Mouse (Mus musculus) midbrain, embryonic 13.5 days (tissue): ENCODE results near the gene Siae. TPM values are rescaled to one million over a fixed set of nuclear protein-coding genes. Genes with fewer than 3 reads are reported as not detected.
A peak's percentile ranks its signal among the peaks of the same experiment; 100 is the strongest.

Source experiments
- ATAC-seq: fragments of 200-750 bp; cut with Nextera tagmentation; 2 replicates; pipeline ENCODE4 v1.8.0; 2017; ENCODE audit warnings: mild to moderate bottlenecking, moderate TSS enrichment, moderate library complexity
- H3K27ac ChIP-seq: fragments of 300-500 bp; sonication (generic); 2 replicates; pipeline ENCODE4 v1.5.1; 2015; ENCODE audit warnings: inconsistent platforms, mild to moderate bottlenecking, moderate library complexity
- H3K27me3 ChIP-seq: fragments of 300-500 bp; sonication (generic); 2 replicates; pipeline ENCODE4 v1.6.1; 2015; ENCODE audit warnings: mild to moderate bottlenecking, inconsistent platforms
- H3K36me3 ChIP-seq: fragments of 300-500 bp; sonication (generic); 2 replicates; pipeline ENCODE4 v1.6.1; 2015; ENCODE audit warnings: mild to moderate bottlenecking, inconsistent platforms
- H3K4me1 ChIP-seq: fragments of 300-500 bp; sonication (generic); replicated peaks from 2 replicates; pipeline ENCODE4 v1.6.1; 2015; ENCODE audit warnings: inconsistent platforms
- H3K4me2 ChIP-seq: fragments of 300-500 bp; sonication (generic); replicated peaks from 2 replicates; pipeline ENCODE4 v1.6.1; 2015; ENCODE audit warnings: moderate library complexity, mild to moderate bottlenecking, inconsistent platforms
- H3K4me3 ChIP-seq: fragments of 300-500 bp; sonication (generic); replicated peaks from 2 replicates; pipeline ENCODE4 v1.5.1; 2015; ENCODE audit warnings: mild to moderate bottlenecking, inconsistent platforms
- H3K9ac ChIP-seq: fragments of 300-500 bp; sonication (generic); replicated peaks from 2 replicates; pipeline ENCODE4 v1.6.1; 2015; ENCODE audit warnings: mild to moderate bottlenecking, inconsistent platforms
- H3K9me3 ChIP-seq: fragments of 300-500 bp; sonication (generic); 2 replicates; pipeline ENCODE4 v1.6.1; 2016; ENCODE audit warnings: mild to moderate bottlenecking, inconsistent platforms
- WGBS: fragments of 180-500 bp; shearing (Covaris S2); methylation state at CpG from one replicate; pipeline ENCODE4 v1.1.7; 2015; 5-methylcytosine and 5-hydroxymethylcytosine counted together
- polyA plus RNA-seq: library from polyadenylated mRNA; unstranded; fragments of >200 nt; fragmentation: Nextera tagmentation; extraction: Ambion mirVana; gene quantifications from 2 replicates; pipeline ENCODE4 v1.2.1, GENCODE M21; 2015

Siae gene
- polyA plus RNA-seq, 1 experiment from 2014 or later = 9.2 TPM

- peak overlapping the region; percentile 21; the same call in 1 of the 2 replicates for H3K4me2 ChIP-seq
- H3K9ac ChIP-seq = no peak overlapping the region; the same call in 1 of the 2 replicates
- H3K4me1 ChIP-seq = peaks cover 36% of the 10 kb centered on the region
- H3K27ac ChIP-seq = no peak overlapping the region
- WGBS = 19% methylated on average over 9 of the region's 9 CpGs
- H3K27me3 ChIP-seq = peaks cover 81% of the 10 kb centered on the region
- H3K4me3 ChIP-seq = 0 out of 2 replicates have a peak overlapping the region, but pooled peaks have one; percentile 6
- no peak for ATAC-seq
- H3K9me3 ChIP-seq = no peaks in the 10 kb centered on the region
- peaks cover 15% of the 10 kb centered on the region for H3K36me3 ChIP-seq
Observed at GRCm38 (mm10) chr9:37528225-37528970, 27.1 kb upstream of the Siae start.

- Histone ChIP-seq H3K4me1 (peaks cover 36% of the 10 kb centered on the region), H3K27me3 (peaks cover 79% of the 10 kb centered on the region), H3K4me2 (peak overlapping the region; percentile 65), H3K27ac (0 out of 2 replicates have a peak overlapping the region, but pooled peaks have one; percentile 11), H3K36me3 (peaks cover 4% of the 10 kb centered on the region), H3K4me3 (peak overlapping the region; percentile 38), H3K9me3 (no peaks in the 10 kb centered on the region), H3K9ac (peak overlapping the region; percentile 55)
- ATAC-seq = peak; percentile 65
- 1% methylated on average over 32 of the region's 32 CpGs for WGBS
Observed at GRCm38 (mm10) chr9:37530031-37530887, 25.2 kb upstream of the Siae start.

- 1% methylated on average over 31 of the region's 31 CpGs for WGBS
- no peaks in the 10 kb centered on the region for H3K9me3 ChIP-seq
- H3K27me3 ChIP-seq = peaks cover 71% of the 10 kb centered on the region
- H3K36me3 ChIP-seq = no peaks in the 10 kb centered on the region
- 0 out of 2 replicates have a peak overlapping the region, but pooled peaks have one; percentile 11 for H3K27ac ChIP-seq
- H3K9ac ChIP-seq = peak overlapping the region; percentile 48
- peak overlapping the region; percentile 38 for H3K4me3 ChIP-seq
- peak overlapping the region; percentile 65 for H3K4me2 ChIP-seq
- ATAC-seq = peak; percentile 61
- peaks cover 36% of the 10 kb centered on the region for H3K4me1 ChIP-seq
Observed at GRCm38 (mm10) chr9:37530888-37531705, 24.4 kb upstream of the Siae start.

- Histone ChIP-seq H3K27me3 (peaks cover 32% of the 10 kb centered on the region), H3K9me3 (no peaks in the 10 kb centered on the region), H3K9ac (no peak overlapping the region), H3K4me2 (no peak overlapping the region), H3K4me1 (no peaks in the 10 kb centered on the region), H3K36me3 (no peaks in the 10 kb centered on the region), H3K4me3 (no peak overlapping the region), H3K27ac (no peak overlapping the region)
- WGBS = 86% methylated on average over 4 of the region's 4 CpGs
- no peak for ATAC-seq
Observed at GRCm38 (mm10) chr9:37536851-37537250, 18.6 kb upstream of the Siae start.

- peaks cover 31% of the 10 kb centered on the region for H3K27me3 ChIP-seq
- 76% methylated on average over 5 of the region's 5 CpGs for WGBS
- no peaks in the 10 kb centered on the region for H3K9me3 ChIP-seq
- H3K4me3 ChIP-seq = no peak overlapping the region
- H3K4me2 ChIP-seq = no peak overlapping the region
- no peak for ATAC-seq
- H3K27ac ChIP-seq = no peak overlapping the region
- H3K36me3 ChIP-seq = no peaks in the 10 kb centered on the region
- H3K9ac ChIP-seq = no peak overlapping the region
- H3K4me1 ChIP-seq = no peaks in the 10 kb centered on the region
Observed at GRCm38 (mm10) chr9:37537658-37538250, 17.7 kb upstream of the Siae start.

- H3K9ac ChIP-seq = 0 out of 2 replicates have a peak within 1 kb of the TSS, but pooled peaks have one; percentile 16
- no peak within 1 kb of the TSS for H3K4me3 ChIP-seq
- H3K36me3 ChIP-seq = no peaks in the 10 kb centered on the region
- 47% methylated on average over 23 of the region's 23 CpGs for WGBS
- no peak within 1 kb of the TSS for H3K27ac ChIP-seq
- peak; percentile 59; the same call in 1 of the 2 replicates for ATAC-seq
- no peaks in the 10 kb centered on the region for H3K9me3 ChIP-seq
- H3K27me3 ChIP-seq = peaks cover 40% of the 10 kb centered on the region
- H3K4me2 ChIP-seq = no peak within 1 kb of the TSS
- H3K4me1 ChIP-seq = peaks cover 5% of the 10 kb centered on the region
Observed at GRCm38 (mm10) chr9:37539170-37540025, 16.1 kb upstream of the Siae start, which contains the start of gene Vsig2. Gene Vsig2, plus strand, starts transcription at chr9:37539255.

- H3K9me3 ChIP-seq = no peaks in the 10 kb centered on the region
- 93% methylated on average over 4 of the region's 4 CpGs for WGBS
- peaks cover 47% of the 10 kb centered on the region for H3K27me3 ChIP-seq
- ATAC-seq = no peak
- no peak overlapping the region for H3K4me2 ChIP-seq
- no peaks in the 10 kb centered on the region for H3K36me3 ChIP-seq
- H3K4me1 ChIP-seq = peaks cover 14% of the 10 kb centered on the region
- H3K27ac ChIP-seq = no peak overlapping the region
- H3K9ac ChIP-seq = no peak overlapping the region
- no peak overlapping the region for H3K4me3 ChIP-seq
Observed at GRCm38 (mm10) chr9:37540226-37540625, 15.3 kb upstream of the Siae start.

GRCm38 (mm10) chr9:37540701-37541575 is 14.6 kb upstream of the Siae start:
- ATAC-seq = no peak
- 86% methylated on average over 6 of the region's 6 CpGs for WGBS
- H3K36me3 ChIP-seq = no peaks in the 10 kb centered on the region
- no peak overlapping the region for H3K9ac ChIP-seq
- peaks cover 55% of the 10 kb centered on the region for H3K27me3 ChIP-seq
- H3K4me1 ChIP-seq = peaks cover 21% of the 10 kb centered on the region
- no peak overlapping the region for H3K4me2 ChIP-seq
- H3K27ac ChIP-seq = no peak overlapping the region
- no peak overlapping the region for H3K4me3 ChIP-seq
- H3K9me3 ChIP-seq = no peaks in the 10 kb centered on the region

- Histone ChIP-seq H3K36me3 (no peaks in the 10 kb centered on the region), H3K9me3 (no peaks in the 10 kb centered on the region), H3K27ac (no peak overlapping the region), H3K4me3 (no peak overlapping the region), H3K9ac (no peak overlapping the region), H3K4me1 (peaks cover 21% of the 10 kb centered on the region), H3K27me3 (peaks cover 66% of the 10 kb centered on the region), H3K4me2 (no peak overlapping the region)
- no peak for ATAC-seq
- 75% methylated on average over 7 of the region's 7 CpGs for WGBS
Observed at GRCm38 (mm10) chr9:37541851-37542642, 13.5 kb upstream of the Siae start.
